In genomic region chr5:113772450-113772895, GRCm38 (mm10) we compare ENCODE assay signal across 8 mouse cellular contexts. TPM values are rescaled to one million over a fixed set of nuclear protein-coding genes. Genes with fewer than 3 reads are reported as not detected.
DNase-seq lines count a peak whose midpoint lies in the region; ATAC-seq lines count a peak whose summit lies in the region.

TSS of gene Sart3 (minus strand) at chr5:113772510.
TSS of gene Iscu (plus strand) at chr5:113772748.

- peak within 1 kb of the TSS; percentile 93 for H3K9ac ChIP-seq in forebrain, embryonic 14.5 days (ENCODE audit: low read length)
- H3K9ac ChIP-seq in neural tube, embryonic 15.5 days (replicated peaks) = peak within 1 kb of the TSS; percentile 83

- H3K27me3 ChIP-seq in forebrain, embryonic 14.5 days (replicated peaks; ENCODE audit: control insufficient read depth, insufficient read depth, low read length) = no peaks in the 10 kb centered on the region
- no peaks in the 10 kb centered on the region for H3K27me3 ChIP-seq in neural tube, embryonic 15.5 days (replicated peaks)

- H3K9me3 ChIP-seq in forebrain, embryonic 14.5 days (replicated peaks; ENCODE audit: control insufficient read depth, low read length) = no peaks in the 10 kb centered on the region
- no peaks in the 10 kb centered on the region for H3K9me3 ChIP-seq in neural tube, embryonic 15.5 days (replicated peaks)

- intact Hi-C loops in heart, postnatal 14 days (cut with DNase I) = loop anchor here (2.0 kb wide), 1 partner anchor 182 kb away; no protein-coding TSS in a partner anchor

- peak within 1 kb of the TSS; percentile 90 for H3K4me2 ChIP-seq in forebrain, embryonic 14.5 days (ENCODE audit: low read length)
- peak within 1 kb of the TSS; percentile 92 for H3K4me2 ChIP-seq in neural tube, embryonic 15.5 days

- H3K4me3 ChIP-seq in forebrain, embryonic 14.5 days (ENCODE audit: low read depth, low read length) = peak within 1 kb of the TSS; percentile 99
- H3K4me3 ChIP-seq in neural tube, embryonic 15.5 days (replicated peaks) = peak within 1 kb of the TSS; percentile 99

- peak within 1 kb of the TSS; percentile 99 for H3K27ac ChIP-seq in forebrain, embryonic 14.5 days (ENCODE audit: low read depth, low read length)
- H3K27ac ChIP-seq in neural tube, embryonic 15.5 days (replicated peaks) = peak within 1 kb of the TSS; percentile 100

- H3K36me3 ChIP-seq in forebrain, embryonic 14.5 days (ENCODE audit: control insufficient read depth, insufficient read depth, low read length) = peaks cover 41% of the 10 kb centered on the region
- H3K36me3 ChIP-seq in neural tube, embryonic 15.5 days = peaks cover 35% of the 10 kb centered on the region

- WGBS in forebrain, embryonic 14.5 days = under 1% methylated on average over 47 of the region's 49 CpGs
- WGBS in neural tube, embryonic 15.5 days = 0% methylated on average over 49 of the region's 49 CpGs

- ATAC-seq in forebrain, embryonic 14.5 days = peak; percentile 89
- ATAC-seq in neural tube, embryonic 15.5 days (ENCODE audit: low FRiP score) = peak; percentile 89

- peaks cover 17% of the 10 kb centered on the region for H3K4me1 ChIP-seq in forebrain, embryonic 14.5 days (ENCODE audit: control insufficient read depth, insufficient read depth, low read length)
- H3K4me1 ChIP-seq in neural tube, embryonic 15.5 days = peaks cover 38% of the 10 kb centered on the region

- peak; percentile 96 for DNase-seq in ES-CJ7 (ENCODE audit: low read depth, low spot score)
- DNase-seq in cerebellum, adult 11 months = peak; percentile 93
- peak; percentile 97 for DNase-seq in forebrain, embryonic 14.5 days (ENCODE audit: low spot score)
- DNase-seq in heart, postnatal 14 days = peak; percentile 98 to 99
- DNase-seq in layer of hippocampus, adult 11-12 months (ENCODE audit: low spot score) = peak; percentile 92
- DNase-seq in lung, adult 18-20 months = peak; percentile 92 to 94
- DNase-seq in testis, postnatal 14 days (ENCODE audit: low spot score) = peak; percentile 93

RNA-seq across cellular contexts. Expression of gene Sart3, which starts in this region (rescaled TPM):
- polyA plus RNA-seq in forebrain, embryonic 14.5 days (2014; fragmentation: Nextera tagmentation; extraction: Ambion mirVana) = 27.3 and 38.8 TPM in 2 replicates
- total RNA-seq in heart, postnatal 14 days (2021) = 10 to 100 TPM; 15.6 to 16.9 TPM
- polyA plus RNA-seq in neural tube, embryonic 15.5 days (2015; fragmentation: Nextera tagmentation; extraction: Ambion mirVana) = 40.7 and 42.3 TPM in 2 replicates

RNA-seq across cellular contexts. Expression of gene Iscu, which starts in this region (rescaled TPM):
- polyA plus RNA-seq in forebrain, embryonic 14.5 days (2014; fragmentation: Nextera tagmentation; extraction: Ambion mirVana) = 101 TPM in 2 replicates
- total RNA-seq in heart, postnatal 14 days (2021) = 100 to 1,000 TPM; 140 to 145 TPM
- 88.6 and 90.9 TPM in 2 replicates for polyA plus RNA-seq in neural tube, embryonic 15.5 days (2015; fragmentation: Nextera tagmentation; extraction: Ambion mirVana)

Comparison
In these comparisons a context has a peak if more than half of its experiments do, and no peak if none do; other contexts are left out.
1. Peak in every context shown above with its lines: DNase-seq, ATAC-seq, H3K4me3 ChIP-seq and H3K27ac ChIP-seq.